Mouse (Mus musculus): ENCODE results near the gene Pde4a. TPM values are rescaled to one million over a fixed set of nuclear protein-coding genes. Genes with fewer than 3 reads are reported as not detected.

Gene Pde4a
- polyA plus RNA-seq, 1 experiment from 2014 or later, result 14.0 TPM

Other genes starting within 250 kb of the Pde4a start
- 71.8 and 87.1 TPM in 2 replicates for gene Dnmt1, start 205.8 kb upstream of the Pde4a start, polyA plus RNA-seq (2014; fragmentation: Nextera tagmentation; extraction: Ambion mirVana)
- gene S1pr2, start 188.9 kb upstream of the Pde4a start, polyA plus RNA-seq (2014; fragmentation: Nextera tagmentation; extraction: Ambion mirVana), result 26.7 and 36.1 TPM in 2 replicates
- gene Mrpl4, start 163.0 kb upstream of the Pde4a start, polyA plus RNA-seq (2014; fragmentation: Nextera tagmentation; extraction: Ambion mirVana), result 145 and 146 TPM in 2 replicates
- gene Icam1, start 149.7 kb upstream of the Pde4a start, polyA plus RNA-seq (2014; fragmentation: Nextera tagmentation; extraction: Ambion mirVana), result 7.1 and 10.3 TPM in 2 replicates
- 0.45 and 0.49 TPM in 2 replicates for gene Icam4, start 136.3 kb upstream of the Pde4a start, polyA plus RNA-seq (2014; fragmentation: Nextera tagmentation; extraction: Ambion mirVana)
- gene Icam5, start 133.6 kb upstream of the Pde4a start, polyA plus RNA-seq (2014; fragmentation: Nextera tagmentation; extraction: Ambion mirVana), result 0.20 TPM in 1 of 2 replicates, not detected in the other
- gene Zglp1, start 98.6 kb upstream of the Pde4a start, polyA plus RNA-seq (2014; fragmentation: Nextera tagmentation; extraction: Ambion mirVana), result 2.1 TPM in 1 of 2 replicates, not detected in the other
- gene Gm49373, start 92.6 kb upstream of the Pde4a start, polyA plus RNA-seq (2014; fragmentation: Nextera tagmentation; extraction: Ambion mirVana), result 0.64 and 0.90 TPM in 2 replicates
- gene Fdx1l, start 92.1 kb upstream of the Pde4a start, polyA plus RNA-seq (2014; fragmentation: Nextera tagmentation; extraction: Ambion mirVana), result 62.6 and 82.3 TPM in 2 replicates
- 2.8 and 3.1 TPM in 2 replicates for gene Gm38431, start 73.7 kb upstream of the Pde4a start, polyA plus RNA-seq (2014; fragmentation: Nextera tagmentation; extraction: Ambion mirVana)
- gene Raver1, start 73.7 kb upstream of the Pde4a start, polyA plus RNA-seq (2014; fragmentation: Nextera tagmentation; extraction: Ambion mirVana), result 70.6 and 96.0 TPM in 2 replicates
- 5.6 and 8.7 TPM in 2 replicates for gene Tyk2, start 34.5 kb upstream of the Pde4a start, polyA plus RNA-seq (2014; fragmentation: Nextera tagmentation; extraction: Ambion mirVana)
- gene Cdc37, start 15.7 kb upstream of the Pde4a start, polyA plus RNA-seq (2014; fragmentation: Nextera tagmentation; extraction: Ambion mirVana), result 366 and 377 TPM in 2 replicates
- gene Keap1, start 73.6 kb downstream of the Pde4a start, polyA plus RNA-seq (2014; fragmentation: Nextera tagmentation; extraction: Ambion mirVana), result 26.8 and 34.2 TPM in 2 replicates
- 0.07 and 0.19 TPM in 2 replicates for gene S1pr5, start 82.7 kb downstream of the Pde4a start, polyA plus RNA-seq (2014; fragmentation: Nextera tagmentation; extraction: Ambion mirVana)
- 35.5 and 43.7 TPM in 2 replicates for gene Atg4d, start 99.6 kb downstream of the Pde4a start, polyA plus RNA-seq (2014; fragmentation: Nextera tagmentation; extraction: Ambion mirVana)
- 15.3 and 18.6 TPM in 2 replicates for gene Kri1, start 122.3 kb downstream of the Pde4a start, polyA plus RNA-seq (2014; fragmentation: Nextera tagmentation; extraction: Ambion mirVana)
- 45.3 and 56.2 TPM in 2 replicates for gene Cdkn2d, start 125.7 kb downstream of the Pde4a start, polyA plus RNA-seq (2014; fragmentation: Nextera tagmentation; extraction: Ambion mirVana)
- 33.7 and 36.0 TPM in 2 replicates for gene Ap1m2, start 146.6 kb downstream of the Pde4a start, polyA plus RNA-seq (2014; fragmentation: Nextera tagmentation; extraction: Ambion mirVana)
- 46.2 and 80.5 TPM in 2 replicates for gene Slc44a2, start 155.0 kb downstream of the Pde4a start, polyA plus RNA-seq (2014; fragmentation: Nextera tagmentation; extraction: Ambion mirVana)
- 122 and 235 TPM in 2 replicates for gene Ilf3, start 202.2 kb downstream of the Pde4a start, polyA plus RNA-seq (2014; fragmentation: Nextera tagmentation; extraction: Ambion mirVana)
- 55.7 and 76.0 TPM in 2 replicates for gene Qtrt1, start 246.1 kb downstream of the Pde4a start, polyA plus RNA-seq (2014; fragmentation: Nextera tagmentation; extraction: Ambion mirVana)